Mouse (Mus musculus): Measurements from ENCODE around the gene Bcl11a.

Bcl11a gene

GRCm38 (mm10) chr11:24149462-24150220, 71.8 kb downstream of the Bcl11a start:
- DNase-seq (ENCODE audit: low spot score in 2 of 2) = no peak

GRCm38 (mm10) chr11:24152076-24152784, 74.4 kb downstream of the Bcl11a start:
- no peak for DNase-seq (ENCODE audit: low spot score in 2 of 2)

DNA sequence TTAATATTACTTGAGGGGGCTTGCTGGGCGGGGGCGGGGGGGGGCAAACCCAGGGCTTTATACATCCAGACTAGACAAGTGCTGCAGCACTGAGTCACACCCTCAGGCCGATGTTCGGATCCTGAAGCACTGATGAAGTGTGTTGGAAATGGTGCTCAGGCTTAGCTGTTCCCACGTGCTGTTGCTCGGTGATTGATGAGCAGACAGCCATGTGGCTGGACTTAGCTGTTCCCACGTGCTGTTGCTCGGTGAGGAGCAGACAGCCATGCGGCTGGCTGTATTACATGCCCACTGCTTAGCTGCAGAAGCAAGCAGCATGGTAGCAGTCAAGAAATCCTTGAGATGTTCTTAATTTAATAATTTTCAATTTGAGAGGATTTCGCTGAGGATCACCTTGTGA, 75.2 kb downstream of the Bcl11a start:
- no peak for DNase-seq (ENCODE audit: low spot score in 2 of 2)

- no peak for DNase-seq (ENCODE audit: low spot score in 2 of 2)
Measured at GRCm38 (mm10) chr11:24158026-24158425, 80.2 kb downstream of the Bcl11a start.

- no peak for DNase-seq (ENCODE audit: low spot score in 2 of 2)
Measured at GRCm38 (mm10) chr11:24159656-24160055, 81.8 kb downstream of the Bcl11a start.

DNA sequence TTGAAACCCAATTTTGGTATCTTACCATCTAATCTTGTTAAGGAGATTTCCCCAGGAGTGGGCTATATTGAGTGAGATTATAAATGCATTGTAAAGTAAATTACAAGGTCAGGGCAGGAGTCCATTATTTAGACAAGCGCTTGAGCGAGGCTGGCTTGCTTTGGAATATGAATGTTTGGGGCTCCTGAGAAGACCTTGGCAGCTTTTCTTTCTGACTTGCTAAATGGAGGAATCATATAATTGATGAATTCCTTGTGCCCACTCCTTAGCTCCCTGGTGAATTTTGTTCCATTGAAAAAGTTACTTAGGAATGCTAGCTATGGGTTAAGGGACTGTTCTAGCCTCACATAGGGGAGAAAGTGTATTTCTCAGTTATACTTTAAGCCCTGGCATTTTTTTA, 83.6 kb downstream of the Bcl11a start:
- DNase-seq (ENCODE audit: low spot score in 2 of 2) = no peak

GRCm38 (mm10) chr11:24162056-24162455, 84.2 kb downstream of the Bcl11a start:
- DNase-seq (ENCODE audit: low spot score in 2 of 2) = no peak

GRCm38 (mm10) chr11:24163072-24163471, 85.2 kb downstream of the Bcl11a start:
- DNase-seq (ENCODE audit: low spot score in 2 of 2) = no peak

DNA sequence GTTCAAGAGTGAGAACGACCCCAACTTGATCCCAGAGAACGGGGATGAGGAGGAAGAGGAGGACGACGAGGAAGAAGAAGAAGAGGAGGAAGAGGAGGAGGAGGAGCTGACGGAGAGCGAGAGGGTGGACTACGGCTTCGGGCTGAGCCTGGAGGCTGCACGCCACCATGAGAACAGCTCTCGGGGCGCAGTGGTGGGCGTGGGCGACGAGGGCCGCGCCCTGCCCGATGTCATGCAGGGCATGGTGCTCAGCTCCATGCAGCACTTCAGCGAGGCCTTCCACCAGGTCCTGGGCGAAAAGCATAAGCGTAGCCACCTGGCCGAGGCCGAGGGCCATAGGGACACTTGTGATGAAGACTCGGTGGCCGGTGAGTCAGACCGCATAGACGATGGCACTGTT, 86.2 kb downstream of the Bcl11a start:
- DNase-seq (ENCODE audit: low spot score in 2 of 2) = no peak

GRCm38 (mm10) chr11:24171675-24172285, 93.9 kb downstream of the Bcl11a start:
- no peak for DNase-seq (ENCODE audit: low spot score in 2 of 2)

DNA sequence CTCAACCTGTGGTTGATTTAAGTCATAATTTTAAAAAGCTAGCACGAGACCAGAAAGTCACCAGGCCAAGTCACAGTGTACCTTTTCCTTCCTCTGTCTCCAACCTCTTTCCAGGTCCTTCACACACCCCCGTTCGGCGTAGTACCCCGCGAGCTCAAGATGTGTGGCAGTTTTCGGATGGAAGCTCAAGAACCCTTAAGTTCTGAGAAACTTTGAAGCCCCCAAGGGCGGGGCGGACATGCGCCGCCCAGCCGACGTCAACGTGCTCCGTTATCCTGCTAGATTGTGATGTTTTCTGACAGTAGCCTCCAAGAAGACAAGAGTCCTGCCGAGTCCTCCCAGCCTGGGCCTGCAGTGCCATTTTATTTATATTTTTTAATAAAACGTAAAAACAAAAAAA, 94.7 kb downstream of the Bcl11a start:
- no peak for DNase-seq (ENCODE audit: low spot score in 2 of 2)

DNA sequence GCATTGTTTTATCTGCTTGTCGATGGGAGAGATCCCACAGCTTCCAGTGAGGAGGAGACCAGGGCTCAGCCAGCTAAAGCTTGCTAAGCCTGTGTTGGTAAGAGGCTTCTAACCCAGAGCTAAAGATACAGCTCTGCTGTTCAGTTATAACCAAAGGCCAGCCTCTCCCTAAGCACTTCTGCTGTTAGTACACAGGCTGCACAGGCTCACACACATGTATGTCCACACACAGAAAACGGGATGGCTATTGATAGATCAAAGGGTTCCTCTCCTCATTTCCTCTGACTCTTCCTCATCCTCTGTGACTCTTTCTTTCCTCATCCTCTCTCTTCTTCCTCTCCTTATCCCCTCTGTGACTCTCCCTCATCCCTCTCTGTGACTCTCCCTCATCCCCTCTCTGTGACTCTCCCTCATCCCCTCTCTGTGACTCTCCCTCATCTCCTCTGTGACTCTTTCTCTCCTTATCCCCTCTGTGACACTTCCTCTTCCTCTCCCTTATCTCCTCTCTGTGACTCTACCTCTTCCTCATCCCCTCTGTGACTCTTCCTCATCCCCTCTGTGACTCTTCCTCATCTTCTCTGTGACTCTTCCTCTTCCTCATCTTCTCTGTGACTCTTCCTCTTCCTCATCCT, 96.4 kb downstream of the Bcl11a start:
- no peak for DNase-seq (ENCODE audit: low spot score in 2 of 2)

- DNase-seq (ENCODE audit: low spot score in 2 of 2) = no peak
Measured at GRCm38 (mm10) chr11:24177458-24177857, 99.6 kb downstream of the Bcl11a start.

GRCm38 (mm10) chr11:24178823-24179476, 101.1 kb downstream of the Bcl11a start:
- DNase-seq (ENCODE audit: low spot score in 2 of 2) = no peak

- DNase-seq (ENCODE audit: low spot score in 2 of 2) = no peak
Measured at GRCm38 (mm10) chr11:24180040-24180439, 102.2 kb downstream of the Bcl11a start.

- no peak for DNase-seq (ENCODE audit: low spot score in 2 of 2)
Measured at GRCm38 (mm10) chr11:24183501-24183900, 105.6 kb downstream of the Bcl11a start.

- DNase-seq (ENCODE audit: low spot score in 2 of 2) = no peak
Measured at GRCm38 (mm10) chr11:24184932-24185331, 107.1 kb downstream of the Bcl11a start.

DNA sequence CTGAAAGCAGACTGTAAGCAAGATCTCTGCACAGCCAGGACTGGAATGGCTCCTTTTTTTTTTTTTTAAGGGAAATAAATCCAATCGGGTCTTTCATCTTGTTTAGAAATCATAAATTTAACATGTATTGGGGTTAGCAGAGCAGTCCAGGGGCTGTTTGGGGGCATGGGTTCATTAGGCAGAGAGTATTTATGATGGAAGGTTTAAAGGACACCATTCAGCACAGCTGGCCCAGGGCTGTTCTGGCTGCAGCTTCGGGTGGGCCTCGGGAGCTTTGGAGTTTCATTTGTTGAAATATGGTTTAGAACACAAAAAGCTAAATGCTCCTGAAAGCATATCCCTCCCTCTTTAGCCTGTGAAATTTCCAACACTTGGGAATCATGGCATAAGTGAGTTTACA, 112.6 kb downstream of the Bcl11a start:
- no peak for DNase-seq (ENCODE audit: low spot score in 2 of 2)

GRCm38 (mm10) chr11:24196460-24197190, 118.8 kb downstream of the Bcl11a start:
- no peak for DNase-seq (ENCODE audit: low spot score in 2 of 2)

GRCm38 (mm10) chr11:24197424-24197823, 119.6 kb downstream of the Bcl11a start:
- DNase-seq (ENCODE audit: low spot score in 2 of 2) = no peak

DNA sequence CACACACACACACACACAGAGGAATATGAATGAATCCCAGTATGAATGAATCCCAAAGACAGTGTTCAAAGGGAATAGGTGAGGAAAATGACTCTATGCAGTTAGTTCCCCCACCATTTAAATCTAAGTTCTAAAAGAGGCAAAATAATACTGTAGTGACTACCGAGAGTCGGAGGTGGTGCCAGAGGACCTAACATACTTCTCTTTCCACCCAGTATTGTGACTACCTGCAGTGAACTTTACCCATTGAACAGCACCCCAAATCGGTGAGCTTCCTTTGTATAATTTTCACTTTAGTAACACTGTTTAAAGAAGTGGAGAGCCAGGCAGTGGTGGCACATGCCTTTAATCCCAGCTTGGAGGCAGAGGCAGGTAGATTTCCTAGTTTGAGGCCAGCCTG, 121.7 kb downstream of the Bcl11a start:
- DNase-seq (ENCODE audit: low spot score in 2 of 2) = no peak

Measured in frontal cortex, postnatal 14 days (tissue).